Mouse (Mus musculus): ENCODE results near the gene Hhipl2. TPM values are rescaled to one million over a fixed set of nuclear protein-coding genes. Genes with fewer than 3 reads are reported as not detected.
"Not testable (repeated sequence)": the region's sequence is repeated elsewhere in the genome, so short reads cannot be mapped to it uniquely, and the experiment has no call there.

Hhipl2 gene
- polyA plus RNA-seq (2014; fragmentation: Nextera tagmentation; extraction: Ambion mirVana): 0.61 and 0.72 TPM in 2 replicates

DNA sequence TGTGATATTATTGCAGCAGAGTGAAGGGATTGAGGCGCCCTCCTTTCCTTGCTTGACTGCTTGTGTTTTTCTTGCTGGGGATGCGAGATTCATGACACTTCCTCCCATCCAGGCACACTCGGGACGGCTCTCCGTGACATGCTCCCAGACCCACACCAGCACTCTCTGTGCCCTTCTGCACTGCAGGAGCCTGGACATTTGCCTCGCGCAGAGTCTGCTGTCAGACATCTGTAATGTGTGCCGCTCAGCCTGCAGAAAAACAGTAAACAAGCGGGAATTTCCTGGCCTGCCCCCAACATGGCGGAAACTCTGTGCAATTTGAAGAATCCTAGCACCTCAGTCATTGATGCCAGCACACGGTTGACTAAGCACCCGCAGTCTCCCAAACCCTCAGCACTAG, at the start of gene Hhipl2:
Gene Hhipl2, plus strand, starts transcription at position 343 of the 400 bp plus-strand sequence.
- H3K4me3 ChIP-seq (replicated peaks; ENCODE audit: low read depth, low read length): no peak within 1 kb of the TSS
- H3K9me3 ChIP-seq (ENCODE audit: control insufficient read depth, low read length): no peaks in the 10 kb centered on the region
- H3K27ac ChIP-seq (replicated peaks; ENCODE audit: low read depth, low read length): no peak within 1 kb of the TSS
- no peak for ATAC-seq (ENCODE audit: low FRiP score, low TSS enrichment)
- no peak within 1 kb of the TSS for H3K4me2 ChIP-seq (ENCODE audit: low read length)
- H3K36me3 ChIP-seq (ENCODE audit: control insufficient read depth, insufficient read depth, low read length): no peaks in the 10 kb centered on the region
- WGBS: 82% methylated on average over 12 of the region's 12 CpGs
- no peaks in the 10 kb centered on the region for H3K4me1 ChIP-seq (ENCODE audit: control insufficient read depth, insufficient read depth, low read length)
- no peaks in the 10 kb centered on the region; the same call in 1 of the 2 replicates for H3K27me3 ChIP-seq (ENCODE audit: control insufficient read depth, insufficient read depth, low read length)
- DNase-seq: no peak
- no peak within 1 kb of the TSS for H3K9ac ChIP-seq (replicated peaks; ENCODE audit: low read length)

DNA sequence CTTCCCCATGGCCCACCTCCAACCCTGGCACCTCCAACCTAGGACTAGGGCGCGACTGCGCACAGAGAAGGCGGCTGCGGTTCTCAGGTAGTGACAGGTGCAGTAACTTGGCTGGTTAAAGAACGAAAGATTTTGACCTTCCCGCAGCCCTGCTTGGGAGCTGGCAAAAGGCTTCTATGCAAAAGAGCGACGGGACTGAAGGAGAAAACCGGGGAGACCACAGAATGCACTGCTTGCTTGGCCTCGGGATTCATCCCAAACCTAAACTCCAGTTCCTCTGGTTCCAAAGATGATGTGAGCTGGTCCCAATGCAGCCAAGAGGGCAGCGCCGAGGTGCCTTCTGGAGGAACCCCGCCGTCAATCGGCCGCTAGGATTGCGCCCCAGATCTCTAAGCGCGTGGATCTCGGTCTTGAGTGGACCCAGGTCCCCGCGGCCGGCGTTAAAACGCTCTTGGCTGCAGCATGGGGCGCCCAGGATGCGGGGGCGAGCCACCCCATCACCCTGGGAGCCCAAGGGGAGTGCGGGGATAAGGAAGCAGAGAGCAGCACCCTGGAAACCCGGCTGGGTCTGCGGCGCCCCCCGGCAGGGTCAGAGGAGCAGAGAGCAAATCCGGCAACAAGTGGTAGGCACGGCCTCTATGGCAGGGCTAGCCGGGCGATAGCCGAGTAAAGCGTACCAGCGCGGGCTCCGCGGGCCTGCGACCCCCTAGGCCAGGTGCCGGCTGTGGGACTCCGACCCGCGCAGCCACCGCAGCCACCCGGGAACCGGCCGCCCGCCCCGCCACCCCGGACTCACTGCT, 49.2 kb upstream of the Hhipl2 start:
- Histone ChIP-seq H3K4me2 (ENCODE audit: low read length) (peak overlapping the region; percentile 95), H3K27ac (replicated peaks; ENCODE audit: low read depth, low read length) (peak overlapping the region; percentile 78), H3K4me3 (replicated peaks; ENCODE audit: low read depth, low read length) (peak overlapping the region; percentile 82), H3K27me3 (ENCODE audit: control insufficient read depth, insufficient read depth, low read length) (no peaks in the 10 kb centered on the region), H3K4me1 (ENCODE audit: control insufficient read depth, insufficient read depth, low read length) (peaks cover 14% of the 10 kb centered on the region), H3K9ac (replicated peaks; ENCODE audit: low read length) (peak overlapping the region; percentile 69), H3K36me3 (ENCODE audit: control insufficient read depth, insufficient read depth, low read length) (peaks cover 14% of the 10 kb centered on the region), H3K9me3 (ENCODE audit: control insufficient read depth, low read length) (no peaks in the 10 kb centered on the region)
- 2% methylated on average over 56 of the region's 56 CpGs for WGBS
- ATAC-seq (ENCODE audit: low FRiP score, low TSS enrichment) (peak; percentile 81), DNase-seq (peak; percentile 47)

DNA sequence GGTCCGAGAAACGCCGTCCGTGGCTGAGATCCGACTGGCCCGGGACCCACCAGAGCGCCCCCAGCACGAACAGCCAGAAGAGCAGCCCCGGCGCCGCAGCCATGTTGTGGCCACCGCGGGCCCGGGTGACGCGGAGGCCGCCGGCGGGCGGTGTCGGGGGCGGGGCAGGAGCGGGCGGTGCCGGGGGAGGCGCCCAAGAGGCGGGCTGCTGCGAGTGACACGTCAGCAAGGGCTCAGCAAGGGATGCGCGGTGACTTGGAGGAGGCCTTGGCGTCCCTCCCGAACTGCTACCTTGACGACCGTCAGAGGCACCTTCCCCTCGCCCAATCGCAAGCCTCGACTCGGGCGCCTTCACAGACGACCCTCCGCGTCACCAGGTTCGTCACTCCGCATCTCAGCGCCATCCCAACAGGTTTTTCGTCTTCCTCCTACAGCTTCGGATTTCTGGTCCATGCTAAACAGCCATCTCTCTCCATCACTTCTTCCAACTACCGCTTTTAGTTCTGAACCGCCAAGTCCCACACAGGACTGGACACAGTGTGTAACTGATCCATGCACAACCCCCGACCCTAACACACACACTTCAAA, 48.5 kb upstream of the Hhipl2 start, which contains the start of gene Mia3:
Gene Mia3, minus strand, starts transcription at position 127 of the 588 bp plus-strand sequence.
- under 1% methylated on average over 50 of the region's 51 CpGs for WGBS
- H3K9me3 ChIP-seq (ENCODE audit: control insufficient read depth, low read length): no peaks in the 10 kb centered on the region
- peak; percentile 99 for ATAC-seq (ENCODE audit: low FRiP score, low TSS enrichment)

DNA sequence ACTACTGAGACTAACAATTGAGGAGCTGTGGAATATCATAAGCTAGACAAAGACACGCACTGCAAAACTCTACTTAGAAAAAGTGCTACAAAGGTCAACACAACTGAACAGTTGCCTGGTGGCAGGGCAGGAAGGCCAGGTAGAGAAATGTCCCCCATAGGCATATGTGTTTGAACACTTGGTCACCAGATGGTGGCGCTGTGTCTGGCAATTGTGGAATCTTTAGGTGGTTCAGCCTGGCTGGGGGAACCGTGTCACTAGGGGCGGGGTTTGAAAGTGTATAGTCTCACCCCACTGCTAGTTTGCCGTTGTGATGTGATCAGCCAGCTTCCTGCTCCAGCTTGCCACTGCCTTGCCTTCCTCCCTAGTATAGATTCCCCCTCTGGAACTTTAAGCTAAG, 43.3 kb upstream of the Hhipl2 start:
- Histone ChIP-seq H3K27me3 (ENCODE audit: control insufficient read depth, insufficient read depth, low read length) (no peaks in the 10 kb centered on the region), H3K9ac (replicated peaks; ENCODE audit: low read length) (no peak overlapping the region), H3K36me3 (ENCODE audit: control insufficient read depth, insufficient read depth, low read length) (no peaks in the 10 kb centered on the region), H3K4me2 (ENCODE audit: low read length) (no peak overlapping the region), H3K4me1 (ENCODE audit: control insufficient read depth, insufficient read depth, low read length) (peaks cover 4% of the 10 kb centered on the region; the same call in 1 of the 2 replicates), H3K4me3 (replicated peaks; ENCODE audit: low read depth, low read length) (no peak overlapping the region), H3K27ac (replicated peaks; ENCODE audit: low read depth, low read length) (no peak overlapping the region), H3K9me3 (ENCODE audit: control insufficient read depth, low read length) (no peaks in the 10 kb centered on the region)
- ATAC-seq (ENCODE audit: low FRiP score, low TSS enrichment): no peak
- no peak for DNase-seq
- WGBS: 79% methylated on average over 5 of the region's 5 CpGs

More for the DNA sequence above, 48.5 kb upstream of the Hhipl2 start, which contains the start of gene Mia3:
- Histone ChIP-seq H3K36me3 (ENCODE audit: control insufficient read depth, insufficient read depth, low read length) (peaks cover 7% of the 10 kb centered on the region), H3K4me3 (replicated peaks; ENCODE audit: low read depth, low read length) (peak within 1 kb of the TSS; percentile 82), H3K27me3 (ENCODE audit: control insufficient read depth, insufficient read depth, low read length) (no peaks in the 10 kb centered on the region), H3K27ac (replicated peaks; ENCODE audit: low read depth, low read length) (peak within 1 kb of the TSS; percentile 78), H3K4me1 (ENCODE audit: control insufficient read depth, insufficient read depth, low read length) (peaks cover 14% of the 10 kb centered on the region), H3K4me2 (ENCODE audit: low read length) (peak within 1 kb of the TSS; percentile 95), H3K9ac (replicated peaks; ENCODE audit: low read length) (peak within 1 kb of the TSS; percentile 69)
- DNase-seq: peak; percentile 96

DNA sequence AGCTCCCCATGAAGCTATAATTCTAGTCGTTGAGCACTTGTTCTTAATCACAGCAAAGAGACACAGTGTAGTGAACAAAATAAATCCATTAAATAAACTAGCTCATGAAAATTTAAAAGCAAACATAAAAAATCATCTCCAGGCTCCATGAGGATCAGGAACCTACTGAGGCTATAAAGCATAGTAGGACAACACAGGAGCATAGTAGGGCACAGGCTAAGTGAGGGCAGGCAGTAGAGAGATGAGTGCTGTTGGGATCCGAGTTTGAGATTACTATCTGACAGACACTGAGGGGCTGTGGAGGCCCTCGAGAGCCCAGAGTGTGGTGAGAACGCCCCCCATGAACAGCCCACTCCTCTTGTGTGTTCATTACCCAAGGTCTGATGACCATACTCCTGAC, 41.0 kb upstream of the Hhipl2 start:
- H3K9ac ChIP-seq (replicated peaks; ENCODE audit: low read length): no peak overlapping the region
- no peaks in the 10 kb centered on the region for H3K9me3 ChIP-seq (ENCODE audit: control insufficient read depth, low read length)
- 80% methylated on average over 4 of the region's 4 CpGs for WGBS
- no peaks in the 10 kb centered on the region for H3K4me1 ChIP-seq (ENCODE audit: control insufficient read depth, insufficient read depth, low read length)
- no peaks in the 10 kb centered on the region for H3K36me3 ChIP-seq (ENCODE audit: control insufficient read depth, insufficient read depth, low read length)
- H3K27me3 ChIP-seq (ENCODE audit: control insufficient read depth, insufficient read depth, low read length): no peaks in the 10 kb centered on the region
- H3K27ac ChIP-seq (replicated peaks; ENCODE audit: low read depth, low read length): no peak overlapping the region
- no peak for ATAC-seq (ENCODE audit: low FRiP score, low TSS enrichment)
- DNase-seq: no peak
- H3K4me2 ChIP-seq (ENCODE audit: low read length): no peak overlapping the region
- H3K4me3 ChIP-seq (replicated peaks; ENCODE audit: low read depth, low read length): no peak overlapping the region

DNA sequence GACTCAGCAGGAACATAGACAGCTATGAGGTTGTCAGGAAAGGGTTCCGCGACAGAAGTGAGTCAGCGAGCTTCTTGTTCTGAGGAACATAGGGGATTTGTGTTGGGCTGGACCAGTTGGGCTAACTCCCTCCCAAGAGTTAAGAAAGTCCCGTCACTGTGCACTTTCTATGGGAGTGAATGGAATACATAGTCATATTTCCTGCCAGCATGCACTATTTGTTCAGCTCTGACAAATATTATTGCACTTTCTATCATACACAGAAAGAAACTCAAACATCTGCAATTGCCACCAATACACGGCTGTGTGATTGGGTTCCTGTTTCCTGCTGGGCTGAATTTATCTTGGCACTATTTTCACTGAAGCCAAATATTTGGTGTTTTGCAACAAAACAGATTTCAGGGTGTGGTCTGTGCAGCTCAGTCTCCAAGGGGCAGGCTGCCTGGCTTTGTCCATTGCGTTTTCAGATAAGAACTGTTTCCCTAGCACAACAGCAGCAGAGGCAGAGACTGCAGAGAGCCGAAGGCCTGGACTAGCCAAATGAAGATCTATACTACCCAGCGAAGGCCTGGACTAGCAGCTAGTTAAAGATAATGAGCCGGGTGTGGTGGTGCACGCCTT, 39.6 kb upstream of the Hhipl2 start:
- DNase-seq (no peak), ATAC-seq (ENCODE audit: low FRiP score, low TSS enrichment) (no peak)
- Histone ChIP-seq H3K9ac (replicated peaks; ENCODE audit: low read length) (no peak overlapping the region), H3K4me1 (ENCODE audit: control insufficient read depth, insufficient read depth, low read length) (no peaks in the 10 kb centered on the region), H3K27ac (replicated peaks; ENCODE audit: low read depth, low read length) (no peak overlapping the region), H3K27me3 (ENCODE audit: control insufficient read depth, insufficient read depth, low read length) (peaks cover 4% of the 10 kb centered on the region; the same call in 1 of the 2 replicates), H3K4me2 (ENCODE audit: low read length) (no peak overlapping the region), H3K9me3 (ENCODE audit: control insufficient read depth, low read length) (no peaks in the 10 kb centered on the region), H3K4me3 (replicated peaks; ENCODE audit: low read depth, low read length) (no peak overlapping the region), H3K36me3 (ENCODE audit: control insufficient read depth, insufficient read depth, low read length) (no peaks in the 10 kb centered on the region)
- 89% methylated on average over 10 of the region's 10 CpGs for WGBS

DNA sequence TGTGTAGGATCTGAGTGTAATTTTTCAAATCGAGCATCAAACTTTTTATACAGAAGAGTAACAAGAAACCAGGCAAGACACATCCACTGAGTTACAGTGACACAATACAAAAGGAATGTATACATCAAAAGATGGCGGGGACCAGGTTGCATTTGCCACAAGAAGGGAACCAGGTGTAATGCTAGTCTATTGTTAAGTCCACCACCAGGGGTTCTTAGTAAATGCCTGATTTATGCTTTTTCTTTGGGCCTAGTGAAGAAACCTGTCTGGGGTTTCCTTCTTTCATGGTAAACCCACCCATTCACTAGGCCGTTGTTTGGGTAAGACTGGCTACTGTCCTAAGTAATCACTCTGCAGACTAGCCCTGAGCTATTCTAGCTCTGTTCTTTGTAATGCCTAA, 38.6 kb upstream of the Hhipl2 start:
- not testable (repeated sequence) for H3K36me3 ChIP-seq (ENCODE audit: control insufficient read depth, insufficient read depth, low read length); H3K9ac ChIP-seq (replicated peaks; ENCODE audit: low read length); ATAC-seq (ENCODE audit: low FRiP score, low TSS enrichment); H3K9me3 ChIP-seq (ENCODE audit: control insufficient read depth, low read length); H3K4me1 ChIP-seq (ENCODE audit: control insufficient read depth, insufficient read depth, low read length); H3K27me3 ChIP-seq (ENCODE audit: control insufficient read depth, insufficient read depth, low read length); H3K4me2 ChIP-seq (ENCODE audit: low read length); DNase-seq; H3K27ac ChIP-seq (replicated peaks; ENCODE audit: low read depth, low read length); H3K4me3 ChIP-seq (replicated peaks; ENCODE audit: low read depth, low read length)
- WGBS: 88% methylated on average over 3 of the region's 3 CpGs

DNA sequence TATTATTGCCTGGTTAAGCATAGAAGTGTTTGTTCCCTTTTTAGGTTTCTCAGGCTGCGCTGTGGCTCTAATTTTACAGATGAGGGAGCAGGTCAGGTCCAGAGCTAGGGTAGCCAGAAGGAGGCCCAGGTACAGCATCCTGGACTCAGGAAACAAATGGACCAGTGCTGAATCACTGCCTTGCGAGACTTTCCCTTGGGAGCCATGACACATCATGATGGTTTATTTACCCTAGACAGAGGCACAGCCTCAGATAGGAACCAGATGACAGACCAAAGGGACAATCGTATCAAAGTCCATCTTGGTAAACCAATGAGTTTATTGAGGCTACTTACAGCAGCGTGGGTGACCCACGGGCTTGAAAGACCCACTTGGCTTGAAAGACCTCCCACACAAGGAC, 36.2 kb upstream of the Hhipl2 start:
- H3K27ac ChIP-seq (replicated peaks; ENCODE audit: low read depth, low read length): no peak overlapping the region
- WGBS: 88% methylated on average over 5 of the region's 5 CpGs
- peaks cover 16% of the 10 kb centered on the region for H3K27me3 ChIP-seq (ENCODE audit: control insufficient read depth, insufficient read depth, low read length)
- H3K4me2 ChIP-seq (ENCODE audit: low read length): no peak overlapping the region
- no peaks in the 10 kb centered on the region for H3K36me3 ChIP-seq (ENCODE audit: control insufficient read depth, insufficient read depth, low read length)
- no peaks in the 10 kb centered on the region for H3K4me1 ChIP-seq (ENCODE audit: control insufficient read depth, insufficient read depth, low read length)
- H3K9me3 ChIP-seq (ENCODE audit: control insufficient read depth, low read length): no peaks in the 10 kb centered on the region
- DNase-seq: no peak
- no peak for ATAC-seq (ENCODE audit: low FRiP score, low TSS enrichment)
- H3K4me3 ChIP-seq (replicated peaks; ENCODE audit: low read depth, low read length): no peak overlapping the region
- H3K9ac ChIP-seq (replicated peaks; ENCODE audit: low read length): no peak overlapping the region
